Mouse (Mus musculus) stomach, embryonic 14.5 days (tissue): ENCODE measurements around the gene Unc45a. TPM values are rescaled to one million over a fixed set of nuclear protein-coding genes. Genes with fewer than 3 reads are reported as not detected.

ENCODE experiments used
- ATAC-seq: fragments of 200-750 bp; cut with Nextera tagmentation; 2 replicates; pipeline ENCODE4 v1.8.0; 2017; ENCODE audit warnings: low read depth, moderate TSS enrichment; ENCODE audit not compliant: insufficient number of reproducible peaks, insufficient read depth, low FRiP score
- H3K27ac ChIP-seq: fragments of 300-500 bp; sonication (generic); 2 replicates; pipeline ENCODE4 v1.5.1; 2014; ENCODE audit warnings: mild to moderate bottlenecking, low read length, moderate library complexity, mixed read lengths
- H3K27me3 ChIP-seq: fragments of 300-500 bp; sonication (generic); 2 replicates; pipeline ENCODE4 v1.6.1; 2014; ENCODE audit warnings: low read length, control low read depth, mixed read lengths; ENCODE audit not compliant: control insufficient read depth, insufficient read depth
- H3K36me3 ChIP-seq: fragments of 300-500 bp; sonication (generic); 2 replicates; pipeline ENCODE4 v1.6.1; 2014; ENCODE audit warnings: mild to moderate bottlenecking, control low read depth, low read length, moderate library complexity, mixed read lengths; ENCODE audit not compliant: control insufficient read depth, insufficient read depth
- H3K4me1 ChIP-seq: fragments of 300-500 bp; sonication (generic); 2 replicates; pipeline ENCODE4 v1.6.1; 2014; ENCODE audit warnings: low read length, control low read depth, mixed read lengths; ENCODE audit not compliant: control insufficient read depth, insufficient read depth
- H3K4me2 ChIP-seq: fragments of 300-500 bp; sonication (generic); replicated peaks from 2 replicates; pipeline ENCODE4 v1.6.1; 2014; ENCODE audit warnings: low read depth, low read length, control low read depth
- H3K4me3 ChIP-seq: fragments of 300-500 bp; sonication (generic); 2 replicates; pipeline ENCODE4 v1.5.1; 2014; ENCODE audit warnings: low read depth, low read length, control low read depth
- H3K9ac ChIP-seq: fragments of 300-500 bp; sonication (generic); replicated peaks from 2 replicates; pipeline ENCODE4 v1.6.1; 2014; ENCODE audit warnings: low read depth, mild to moderate bottlenecking, control low read depth, low read length, moderate library complexity, mixed read lengths
- H3K9me3 ChIP-seq: fragments of 300-500 bp; sonication (generic); 2 replicates; pipeline ENCODE4 v1.6.1; 2016; ENCODE audit warnings: low read depth, low read length, control low read depth; ENCODE audit not compliant: control insufficient read depth
- WGBS: fragments of 180-500 bp; shearing (Covaris S2); extraction: QIAGEN DNeasy Blood & Tissue Kit; methylation state at CpG from one replicate; pipeline ENCODE4 v1.1.7; 2014; 5-methylcytosine and 5-hydroxymethylcytosine counted together
- polyA plus RNA-seq: library from polyadenylated mRNA; unstranded; fragments of >200 nt; fragmentation: Nextera tagmentation; extraction: Ambion mirVana; gene quantifications from 2 replicates; pipeline ENCODE4 v1.2.1, GENCODE M21; 2014

The Unc45a gene
- polyA plus RNA-seq, 1 experiment from 2014 or later = 28.6 TPM

DNA sequence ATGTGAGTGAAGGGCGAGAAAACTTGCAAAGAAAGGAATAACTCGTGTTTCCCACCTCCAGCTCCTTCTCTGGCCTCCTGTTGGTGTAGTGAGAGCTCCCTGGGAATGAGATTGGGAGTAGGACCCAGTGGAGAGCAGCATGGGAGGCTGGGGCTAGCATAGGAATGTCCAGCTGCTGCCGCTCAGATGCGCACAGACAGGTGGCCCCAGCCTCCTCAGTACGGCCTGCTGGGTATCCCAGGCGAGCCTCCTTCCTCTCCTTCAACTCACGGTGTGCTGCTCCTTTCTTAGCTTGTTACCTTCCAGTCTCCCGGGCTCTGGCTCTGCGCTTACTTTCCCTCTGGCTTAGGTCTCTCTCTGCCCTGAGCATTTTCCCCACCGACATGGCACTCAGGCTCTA lies 60.8 kb downstream of the Unc45a start:
- Histone ChIP-seq H3K9me3 (0 out of 2 replicates have a peak, but pooled peaks cover 3% of the 10 kb centered on the region), H3K27me3 (no peaks in the 10 kb centered on the region), H3K27ac (no peak overlapping the region), H3K9ac (no peak overlapping the region), H3K4me3 (no peak overlapping the region), H3K4me2 (no peak overlapping the region), H3K4me1 (no peaks in the 10 kb centered on the region), H3K36me3 (peaks cover 39% of the 10 kb centered on the region)
- 84% methylated on average over 10 of the region's 10 CpGs for WGBS
- no peak for ATAC-seq

DNA sequence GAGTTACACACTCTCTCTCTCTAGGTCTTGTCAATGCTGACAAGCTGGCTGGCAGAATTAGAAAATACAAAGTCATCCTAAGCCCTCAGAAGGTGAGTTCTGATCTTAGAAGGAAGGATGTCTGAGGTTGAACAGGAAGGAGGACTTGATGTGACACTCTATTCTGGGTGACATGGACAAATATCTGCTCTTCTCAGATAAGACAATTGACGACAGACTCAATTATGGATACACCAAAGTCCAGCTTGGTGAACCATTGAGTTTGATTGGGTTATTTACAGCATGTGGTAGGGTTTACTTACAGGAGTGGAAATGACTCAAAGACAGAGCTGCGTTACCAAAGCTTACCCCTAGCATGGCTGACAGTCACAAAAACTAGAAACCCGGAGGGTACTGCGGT lies 64.4 kb downstream of the Unc45a start:
- Histone ChIP-seq H3K4me3 (no peak overlapping the region), H3K4me2 (no peak overlapping the region), H3K27me3 (no peaks in the 10 kb centered on the region), H3K9me3 (peaks cover 13% of the 10 kb centered on the region; the same call in 1 of the 2 replicates), H3K9ac (no peak overlapping the region), H3K4me1 (no peaks in the 10 kb centered on the region), H3K27ac (no peak overlapping the region), H3K36me3 (peaks cover 41% of the 10 kb centered on the region)
- WGBS = 94% methylated on average over 4 of the region's 4 CpGs
- ATAC-seq = no peak

Other genes starting within 250 kb of the Unc45a start
- gene Idh2, start 225.6 kb downstream of the Unc45a start, polyA plus RNA-seq = 613 and 615 TPM in 2 replicates
- gene Sema4b, start 154.2 kb downstream of the Unc45a start, polyA plus RNA-seq = 21.7 and 23.4 TPM in 2 replicates
- gene Cib1, start 108.2 kb downstream of the Unc45a start, polyA plus RNA-seq = 108 and 112 TPM in 2 replicates
- 5.0 and 5.6 TPM in 2 replicates for gene Gdpgp1, start 108.1 kb downstream of the Unc45a start, polyA plus RNA-seq
- gene Ttll13, start 94.6 kb downstream of the Unc45a start, polyA plus RNA-seq = 1.0 and 1.8 TPM in 2 replicates
- gene Ngrn, start 79.8 kb downstream of the Unc45a start, polyA plus RNA-seq = 51.7 and 52.2 TPM in 2 replicates
- 14.3 and 15.6 TPM in 2 replicates for gene Vps33b, start 71.4 kb downstream of the Unc45a start, polyA plus RNA-seq
- gene Prc1, start 46.6 kb downstream of the Unc45a start, polyA plus RNA-seq = 159 and 167 TPM in 2 replicates
- gene Rccd1, start 16.6 kb downstream of the Unc45a start, polyA plus RNA-seq = 15.1 and 19.2 TPM in 2 replicates
- 24.3 and 26.5 TPM in 2 replicates for gene Hddc3, start 2.1 kb upstream of the Unc45a start, polyA plus RNA-seq
- 18.3 and 19.8 TPM in 2 replicates for gene Man2a2, start 30.4 kb upstream of the Unc45a start, polyA plus RNA-seq
- gene Fes, start 46.9 kb upstream of the Unc45a start, polyA plus RNA-seq = 9.1 and 9.5 TPM in 2 replicates
- gene Furin, start 64.4 kb upstream of the Unc45a start, polyA plus RNA-seq = 10.8 and 12.4 TPM in 2 replicates
- gene Blm, start 194.1 kb upstream of the Unc45a start, polyA plus RNA-seq = 24.0 and 26.2 TPM in 2 replicates